Mouse (Mus musculus) myocyte (in vitro differentiated cells): ENCODE results near the gene Ncl. TPM values are rescaled to one million over a fixed set of nuclear protein-coding genes. Genes with fewer than 3 reads are reported as not detected.

ENCODE experiments used
- H3K27me3 ChIP-seq: one replicate; pipeline ENCODE4 v1.6.1; 2011; ENCODE audit not compliant: control insufficient read depth, insufficient read depth, insufficient read length
- H3K36me3 ChIP-seq: one replicate; pipeline ENCODE4 v1.6.1; 2011; ENCODE audit not compliant: control insufficient read depth, insufficient read depth
- H3K4me2 ChIP-seq: one replicate; pipeline ENCODE4 v1.6.1; 2011; ENCODE audit warnings: low read depth, control low read depth
- H3K4me3 ChIP-seq: one replicate; pipeline ENCODE4 v1.5.1; 2011; ENCODE audit warnings: mild to moderate bottlenecking, control low read depth, moderate library complexity
- H3K79me2 ChIP-seq: one replicate; pipeline ENCODE4 v1.6.1; 2011; ENCODE audit not compliant: control insufficient read depth, insufficient read depth
- H3ac ChIP-seq: one replicate; pipeline ENCODE4 v1.6.1; 2011; ENCODE audit not compliant: control insufficient read depth, insufficient read length
- CEBPB ChIP-seq: IDR thresholded peaks from 2 replicates; pipeline ENCODE4 v1.6.1; 2011; ENCODE audit warnings: mild to moderate bottlenecking, moderate library complexity; ENCODE audit not compliant: poor library complexity, insufficient read depth, severe bottlenecking
- E2F4 ChIP-seq: IDR thresholded peaks from one replicate; pipeline ENCODE4 v1.6.1; 2011; ENCODE audit warnings: mild to moderate bottlenecking, control low read depth, moderate library complexity; ENCODE audit not compliant: insufficient read depth
- MAX ChIP-seq: IDR thresholded peaks from one replicate; pipeline ENCODE4 v1.6.1; 2011; ENCODE audit warnings: low read depth, mild to moderate bottlenecking, control low read depth
- MYOD1 ChIP-seq, 3 experiments: IDR thresholded peaks; one replicate each; pipeline ENCODE4 v1.6.1; 2011; ENCODE audit warnings: control low read depth in 2 of 3, low read depth in 2 of 3, mild to moderate bottlenecking in 2 of 3, moderate library complexity in 1 of 3; ENCODE audit not compliant: insufficient read length in 2 of 3, control insufficient read depth in 1 of 3
- MYOG ChIP-seq, 3 experiments: IDR thresholded peaks; one replicate each; pipeline ENCODE4 v1.6.1; 2011; ENCODE audit warnings: control low read depth in 2 of 3, low read depth in 2 of 3, mild to moderate bottlenecking in 2 of 3; ENCODE audit not compliant: insufficient read length in 2 of 3, control insufficient read depth in 1 of 3, insufficient read depth in 1 of 3
- POLR2AphosphoS2 ChIP-seq: IDR thresholded peaks from one replicate; pipeline ENCODE4 v1.6.1; 2011; ENCODE audit warnings: low read depth, control low read depth; ENCODE audit not compliant: insufficient read length
- TCF12 ChIP-seq: IDR thresholded peaks from one replicate; pipeline ENCODE4 v1.6.1; 2011; ENCODE audit warnings: mild to moderate bottlenecking, control low read depth; ENCODE audit not compliant: poor library complexity, insufficient read depth, severe bottlenecking
- TCF3 ChIP-seq: IDR thresholded peaks from one replicate; pipeline ENCODE4 v1.6.1; 2011; ENCODE audit warnings: low read depth, control low read depth; ENCODE audit not compliant: insufficient read length
- polyA plus RNA-seq: library from polyadenylated mRNA; unstranded; fragments of >200 nt; fragmentation: generic; extraction: Trizol; gene quantifications from one replicate; pipeline ENCODE4 v1.2.1, GENCODE M21; 2012; ENCODE audit warnings: missing spikeins

Ncl gene
- polyA plus RNA-seq, 1 experiment: 131 TPM

- TF ChIP-seq TCF12 (peak; percentile 65), POLR2AphosphoS2 (no peak), MYOG (IDR thresholded peaks at IDR 0.05; ENCODE audit: control insufficient read depth in 1 of 3, insufficient read depth in 1 of 3, insufficient read length in 2 of 3, low read depth in 2 of 3) (peak; percentile 65 to 98 (median 90)), TCF3 (peak; percentile 76), MYOD1 (IDR thresholded peaks at IDR 0.05; ENCODE audit: control insufficient read depth in 1 of 3, insufficient read length in 2 of 3, low read depth in 2 of 3) (peak in 2 of 3 experiments; percentile 95 to 96), CEBPB (no peak)
- peak overlapping the region; percentile 67 for H3K4me2 ChIP-seq
- H3K4me3 ChIP-seq: no peak overlapping the region
- no peak overlapping the region for H3ac ChIP-seq
- H3K27me3 ChIP-seq: no peaks in the 10 kb centered on the region
- no peaks in the 10 kb centered on the region for H3K36me3 ChIP-seq
- H3K79me2 ChIP-seq: no peaks in the 10 kb centered on the region
These were observed 58.5 kb downstream of the Ncl start for GRCm38 (mm10) chr1:86300731-86301130.

DNA sequence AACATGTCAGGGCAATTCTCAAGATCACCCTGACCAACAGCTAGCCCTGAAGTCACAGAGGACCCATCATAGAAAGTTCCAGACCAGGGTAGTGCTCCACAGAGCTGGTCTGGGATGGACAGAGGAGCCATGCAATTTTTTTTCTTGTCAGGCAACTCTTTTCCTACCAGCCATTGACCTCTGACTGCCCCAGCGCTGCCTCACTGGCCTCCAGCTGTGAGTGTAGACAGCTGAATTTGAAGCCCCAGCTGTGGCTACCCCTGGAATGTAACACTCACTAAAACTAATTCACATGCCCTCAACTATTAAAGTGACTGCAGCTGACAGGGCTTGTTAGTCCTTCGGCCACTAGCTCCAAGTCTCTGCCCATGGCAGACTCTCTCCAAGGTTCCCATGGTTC lies 59.1 kb downstream of the Ncl start:
- H3K27me3 ChIP-seq: no peaks in the 10 kb centered on the region
- no peaks in the 10 kb centered on the region for H3K79me2 ChIP-seq
- no peak overlapping the region for H3ac ChIP-seq
- H3K36me3 ChIP-seq: no peaks in the 10 kb centered on the region
- H3K4me2 ChIP-seq: peak overlapping the region; percentile 67
- TF ChIP-seq MYOD1 (IDR thresholded peaks at IDR 0.05; ENCODE audit: control insufficient read depth in 1 of 3, insufficient read length in 2 of 3, low read depth in 2 of 3): peak in 2 of 3 experiments; percentile 84
- peak; percentile 79 for TF ChIP-seq TCF12
- no peak for TF ChIP-seq E2F4
- TF ChIP-seq MYOG (IDR thresholded peaks at IDR 0.05; ENCODE audit: control insufficient read depth in 1 of 3, insufficient read depth in 1 of 3, insufficient read length in 2 of 3, low read depth in 2 of 3): peak; percentile 39 to 84 (median 57)
- TF ChIP-seq MAX: no peak
- H3K4me3 ChIP-seq: no peak overlapping the region

Other genes with a start within 250 kb of the Ncl start
- gene Htr2b, start 247.4 kb downstream of the Ncl start, polyA plus RNA-seq: 2.3 TPM
- gene Gm21972, start 225.8 kb downstream of the Ncl start, polyA plus RNA-seq: 1.0 TPM
- 6.4 TPM for gene Armc9, start 204.6 kb downstream of the Ncl start, polyA plus RNA-seq
- not detected for gene B3gnt7, start 56.6 kb downstream of the Ncl start, polyA plus RNA-seq
- not detected for gene Nmur1, start 66.8 kb upstream of the Ncl start, polyA plus RNA-seq
- not detected for gene Tex44, start 66.9 kb upstream of the Ncl start, polyA plus RNA-seq
- gene Ptma, start 167.3 kb upstream of the Ncl start, polyA plus RNA-seq: 593 TPM
- gene Pde6d, start 223.2 kb upstream of the Ncl start, polyA plus RNA-seq: 50.0 TPM
- 20.4 TPM for gene Cops7b, start 223.5 kb upstream of the Ncl start, polyA plus RNA-seq